Mouse (Mus musculus): ENCODE results near the gene Fosl1. TPM values are rescaled to one million over a fixed set of nuclear protein-coding genes. Genes with fewer than 3 reads are reported as not detected.

The Fosl1 gene
- polyA plus RNA-seq, 1 experiment from 2014 or later, result not detected

Other genes with a start within 250 kb of the Fosl1 start
- gene Pacs1, start 174.4 kb upstream of the Fosl1 start, polyA plus RNA-seq (2016; fragmentation: Nextera tagmentation; extraction: Ambion mirVana), result 29.4 and 30.9 TPM in 2 replicates
- gene Sf3b2, start 152.1 kb upstream of the Fosl1 start, polyA plus RNA-seq (2016; fragmentation: Nextera tagmentation; extraction: Ambion mirVana), result 415 and 417 TPM in 2 replicates
- 17.5 and 21.8 TPM in 2 replicates for gene Gal3st3, start 149.2 kb upstream of the Fosl1 start, polyA plus RNA-seq (2016; fragmentation: Nextera tagmentation; extraction: Ambion mirVana)
- gene Catsper1, start 111.8 kb upstream of the Fosl1 start, polyA plus RNA-seq (2016; fragmentation: Nextera tagmentation; extraction: Ambion mirVana), result not detected in 2 replicates
- gene Cst6, start 98.0 kb upstream of the Fosl1 start, polyA plus RNA-seq (2016; fragmentation: Nextera tagmentation; extraction: Ambion mirVana), result 0.66 and 0.67 TPM in 2 replicates
- gene Eif1ad, start 80.8 kb upstream of the Fosl1 start, polyA plus RNA-seq (2016; fragmentation: Nextera tagmentation; extraction: Ambion mirVana), result 75.7 and 78.3 TPM in 2 replicates
- gene Banf1, start 80.4 kb upstream of the Fosl1 start, polyA plus RNA-seq (2016; fragmentation: Nextera tagmentation; extraction: Ambion mirVana), result 416 and 423 TPM in 2 replicates
- 113 and 125 TPM in 2 replicates for gene Sart1, start 58.8 kb upstream of the Fosl1 start, polyA plus RNA-seq (2016; fragmentation: Nextera tagmentation; extraction: Ambion mirVana)
- gene Tsga10ip, start 45.0 kb upstream of the Fosl1 start, polyA plus RNA-seq (2016; fragmentation: Nextera tagmentation; extraction: Ambion mirVana), result not detected in 2 replicates
- gene Drap1, start 22.6 kb upstream of the Fosl1 start, polyA plus RNA-seq (2016; fragmentation: Nextera tagmentation; extraction: Ambion mirVana), result 257 and 260 TPM in 2 replicates
- gene AI837181, start 22.4 kb upstream of the Fosl1 start, polyA plus RNA-seq (2016; fragmentation: Nextera tagmentation; extraction: Ambion mirVana), result 48.3 and 50.8 TPM in 2 replicates
- gene Ccdc85b, start 10.3 kb downstream of the Fosl1 start, polyA plus RNA-seq (2016; fragmentation: Nextera tagmentation; extraction: Ambion mirVana), result 8.0 and 9.0 TPM in 2 replicates
- gene Fibp, start 13.1 kb downstream of the Fosl1 start, polyA plus RNA-seq (2016; fragmentation: Nextera tagmentation; extraction: Ambion mirVana), result 122 and 128 TPM in 2 replicates
- 3.1 and 3.7 TPM in 2 replicates for gene Ctsw, start 21.0 kb downstream of the Fosl1 start, polyA plus RNA-seq (2016; fragmentation: Nextera tagmentation; extraction: Ambion mirVana)
- gene Efemp2, start 26.4 kb downstream of the Fosl1 start, polyA plus RNA-seq (2016; fragmentation: Nextera tagmentation; extraction: Ambion mirVana), result 40.2 and 41.9 TPM in 2 replicates
- 40.6 and 42.7 TPM in 2 replicates for gene Mus81, start 40.9 kb downstream of the Fosl1 start, polyA plus RNA-seq (2016; fragmentation: Nextera tagmentation; extraction: Ambion mirVana)
- gene Cfl1, start 42.9 kb downstream of the Fosl1 start, polyA plus RNA-seq (2016; fragmentation: Nextera tagmentation; extraction: Ambion mirVana), result 3,168 and 3,195 TPM in 2 replicates
- 0.26 TPM in 1 of 2 replicates, not detected in the other for gene 1700020D05Rik, start 56.2 kb downstream of the Fosl1 start, polyA plus RNA-seq (2016; fragmentation: Nextera tagmentation; extraction: Ambion mirVana)
- gene Snx32, start 63.0 kb downstream of the Fosl1 start, polyA plus RNA-seq (2016; fragmentation: Nextera tagmentation; extraction: Ambion mirVana), result 29.3 and 29.5 TPM in 2 replicates
- gene Ovol1, start 113.1 kb downstream of the Fosl1 start, polyA plus RNA-seq (2016; fragmentation: Nextera tagmentation; extraction: Ambion mirVana), result 0.22 and 0.27 TPM in 2 replicates
- 1.6 TPM in 2 replicates for gene Ap5b1, start 120.5 kb downstream of the Fosl1 start, polyA plus RNA-seq (2016; fragmentation: Nextera tagmentation; extraction: Ambion mirVana)
- gene Rnaseh2c, start 154.3 kb downstream of the Fosl1 start, polyA plus RNA-seq (2016; fragmentation: Nextera tagmentation; extraction: Ambion mirVana), result 162 and 191 TPM in 2 replicates
- 65.7 and 77.2 TPM in 2 replicates for gene Kat5, start 162.7 kb downstream of the Fosl1 start, polyA plus RNA-seq (2016; fragmentation: Nextera tagmentation; extraction: Ambion mirVana)
- 34.1 and 36.9 TPM in 2 replicates for gene Rela, start 189.9 kb downstream of the Fosl1 start, polyA plus RNA-seq (2016; fragmentation: Nextera tagmentation; extraction: Ambion mirVana)
- 16.3 and 16.8 TPM in 2 replicates for gene Sipa1, start 216.2 kb downstream of the Fosl1 start, polyA plus RNA-seq (2016; fragmentation: Nextera tagmentation; extraction: Ambion mirVana)
- gene Map3k11, start 241.2 kb downstream of the Fosl1 start, polyA plus RNA-seq (2016; fragmentation: Nextera tagmentation; extraction: Ambion mirVana), result 19.2 and 22.2 TPM in 2 replicates
- gene Pcnx3, start 241.4 kb downstream of the Fosl1 start, polyA plus RNA-seq (2016; fragmentation: Nextera tagmentation; extraction: Ambion mirVana), result 32.4 and 35.1 TPM in 2 replicates